Mouse (Mus musculus): Measurements from ENCODE around the gene Aasdh. TPM values are rescaled to one million over a fixed set of nuclear protein-coding genes. Genes with fewer than 3 reads are reported as not detected.
A peak's percentile ranks its signal among the peaks of the same experiment; 100 is the strongest.
"Not testable (repeated sequence)": the region's sequence is repeated elsewhere in the genome, so short reads cannot be mapped to it uniquely, and the experiment has no call there.

Aasdh gene
- total RNA-seq, 4 experiments from 2014 or later, result 27.3 to 35.6 (median 30.3) TPM

- not testable (repeated sequence) for DNase-seq (ENCODE audit: low spot score in 2 of 2)
Measured at GRCm38 (mm10) chr5:76912522-76912921, 7.2 kb upstream of the Aasdh start.

DNA sequence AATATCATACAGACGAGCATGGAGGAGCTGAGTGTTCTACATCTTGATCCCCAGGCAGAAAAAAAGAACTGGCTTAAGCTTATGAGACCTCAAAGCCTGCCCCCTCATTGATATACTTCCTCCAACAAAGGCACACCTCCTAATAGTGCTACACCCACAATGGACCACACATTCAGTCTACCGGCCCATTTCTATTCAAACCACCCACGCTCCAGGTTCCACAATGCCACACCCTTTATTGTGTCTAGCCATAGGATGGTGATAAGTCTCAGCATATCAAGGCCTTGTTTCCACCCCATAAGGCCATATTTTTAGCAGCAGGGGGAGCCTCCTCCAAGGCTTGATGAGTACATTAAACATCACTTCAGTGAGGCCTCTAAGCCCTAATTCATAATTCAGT lies 5.5 kb upstream of the Aasdh start:
- no peak for DNase-seq (ENCODE audit: low spot score in 2 of 2)

DNA sequence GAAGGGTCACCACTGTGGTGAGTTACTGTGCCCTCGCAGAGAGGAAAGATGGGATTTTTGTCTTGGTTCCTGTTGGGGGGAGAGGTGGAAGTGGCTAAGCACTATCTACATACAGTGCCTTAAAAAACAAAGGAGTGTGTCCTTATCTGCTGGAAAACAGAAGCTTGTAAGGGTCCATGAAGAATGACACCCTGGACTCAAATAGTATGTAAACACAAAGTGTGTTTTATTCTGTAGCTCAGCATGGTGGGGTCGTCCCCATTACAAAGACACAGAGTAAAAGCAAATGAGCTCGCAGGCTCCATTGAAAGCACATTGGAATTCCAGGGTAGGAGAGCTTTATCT lies 813 bp upstream of the Aasdh start:
- DNase-seq (ENCODE audit: low spot score in 2 of 2), result no peak

DNA sequence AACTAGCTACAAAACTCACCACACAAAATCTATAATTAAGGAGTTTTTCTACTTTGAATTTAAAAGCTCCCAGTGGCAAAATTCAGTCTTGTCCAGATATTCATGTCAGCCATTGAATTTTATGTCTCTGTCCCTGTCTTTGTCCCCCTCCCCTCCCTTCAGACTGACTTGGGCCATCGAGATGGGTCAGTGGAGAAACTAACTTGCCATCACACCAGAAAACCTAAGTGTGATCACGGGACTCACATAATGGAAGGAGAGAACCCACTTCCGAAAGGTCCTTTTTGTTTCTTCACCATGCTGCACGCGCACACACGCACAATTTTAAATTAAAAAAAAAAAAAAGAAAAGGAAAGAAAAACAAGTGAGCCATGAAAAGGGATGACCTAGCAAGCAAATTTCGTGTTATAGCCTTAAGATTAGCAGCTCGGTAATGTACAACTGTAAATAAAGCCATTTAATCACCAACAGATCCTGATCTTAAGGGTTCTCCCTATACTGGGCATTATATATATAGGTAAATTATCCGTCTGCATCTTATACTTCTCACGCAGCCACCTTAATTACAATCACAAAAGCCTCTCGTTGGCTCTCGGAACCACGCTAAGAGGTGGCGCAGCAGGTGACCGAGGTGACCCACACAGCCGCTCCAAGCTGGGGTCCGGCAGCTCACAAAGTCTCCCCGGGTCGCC lies 455 bp downstream of the Aasdh start:
- no peak for DNase-seq (ENCODE audit: low spot score in 2 of 2)

GRCm38 (mm10) chr5:76902131-76902530 lies 3.2 kb downstream of the Aasdh start:
- DNase-seq (ENCODE audit: low spot score in 2 of 2), result no peak

DNA sequence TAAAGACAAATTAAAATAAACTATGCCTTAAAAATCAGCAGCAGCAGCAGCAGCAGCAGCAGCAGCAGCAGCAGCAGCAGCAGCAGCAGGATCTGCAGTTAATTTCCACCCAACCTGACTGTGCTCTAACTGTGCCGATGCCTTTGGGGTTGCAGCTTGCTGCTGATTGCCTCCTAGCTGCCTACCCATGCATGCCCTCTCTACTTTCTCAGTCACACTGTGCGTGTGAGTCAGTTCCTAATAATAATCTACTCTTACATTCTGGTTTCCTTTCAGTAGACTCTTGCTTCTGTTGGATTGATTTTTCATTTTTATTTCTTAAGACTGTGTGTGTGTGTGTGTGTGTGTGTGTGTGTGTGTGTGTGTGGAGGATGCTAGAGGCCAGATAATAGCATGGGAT lies 12.2 kb downstream of the Aasdh start:
- no peak for DNase-seq (ENCODE audit: low spot score in 2 of 2)

DNA sequence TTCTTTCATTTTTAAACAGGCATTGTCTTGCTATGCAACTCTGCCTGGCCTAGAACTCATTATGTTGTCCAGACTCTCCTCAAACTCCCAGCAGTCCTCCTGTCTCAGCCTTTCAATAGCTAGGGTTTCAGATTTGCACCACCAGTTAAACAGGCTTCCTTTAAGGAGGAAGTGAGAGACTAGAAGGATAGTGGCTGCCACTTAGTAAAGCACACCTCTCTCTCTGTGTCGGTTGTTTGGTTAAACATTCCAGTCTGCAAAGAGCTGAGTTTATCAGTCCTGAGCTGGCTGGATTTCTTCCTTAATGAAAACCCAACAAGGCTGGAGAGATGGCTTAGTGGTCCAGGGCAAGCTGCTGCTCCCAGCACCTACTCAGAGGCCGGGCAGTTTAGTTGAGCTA lies 12.7 kb downstream of the Aasdh start:
- no peak for DNase-seq (ENCODE audit: low spot score in 2 of 2)

GRCm38 (mm10) chr5:76887011-76887410 lies 18.3 kb downstream of the Aasdh start:
- no peak for DNase-seq (ENCODE audit: low spot score in 2 of 2)

DNA sequence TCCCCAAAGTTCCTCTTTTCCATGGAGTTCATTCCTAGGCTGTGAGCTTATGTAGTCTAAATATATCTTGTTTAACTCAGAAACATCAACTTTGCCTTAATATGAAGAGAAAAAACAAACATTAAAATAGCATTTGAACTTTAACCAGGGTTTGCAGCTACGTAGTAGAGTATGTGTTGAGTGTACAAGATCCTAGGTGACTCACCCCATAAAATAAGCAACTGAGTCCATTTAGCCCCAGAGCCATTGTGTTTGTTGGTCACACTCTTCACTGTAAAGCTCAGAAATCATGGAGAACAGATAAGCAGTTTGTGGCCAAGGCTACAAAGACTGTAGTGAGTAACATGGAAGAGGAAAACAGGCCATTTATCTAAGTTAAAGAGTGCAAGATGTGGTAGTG lies 21.2 kb downstream of the Aasdh start:
- no peak for DNase-seq (ENCODE audit: low spot score in 2 of 2)

GRCm38 (mm10) chr5:76876106-76876758 lies 29.1 kb downstream of the Aasdh start:
- no peak for DNase-seq (ENCODE audit: low spot score in 2 of 2)

DNA sequence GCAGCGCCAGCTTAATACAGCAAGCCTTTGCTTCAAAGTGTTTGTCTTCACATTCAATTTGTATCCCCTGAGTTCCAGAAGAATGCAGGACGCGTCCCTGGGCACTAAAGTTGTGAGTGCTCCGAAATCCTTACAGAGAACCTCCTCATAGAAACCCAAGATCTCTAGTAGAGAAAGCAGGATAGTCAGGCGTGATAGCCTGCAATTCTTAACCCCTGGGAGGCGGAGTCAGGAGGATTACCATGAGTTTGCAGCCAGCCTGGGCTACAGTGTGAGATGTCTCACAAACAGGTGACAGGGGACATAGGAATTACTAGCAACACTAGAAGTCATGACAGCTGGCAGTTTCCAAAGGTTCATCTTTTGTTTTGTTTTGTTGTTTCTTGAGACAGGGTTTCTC lies 35.8 kb downstream of the Aasdh start:
- DNase-seq (ENCODE audit: low spot score in 2 of 2), result no peak

GRCm38 (mm10) chr5:76868693-76869286 lies 36.5 kb downstream of the Aasdh start:
- no peak for DNase-seq (ENCODE audit: low spot score in 2 of 2)

DNA sequence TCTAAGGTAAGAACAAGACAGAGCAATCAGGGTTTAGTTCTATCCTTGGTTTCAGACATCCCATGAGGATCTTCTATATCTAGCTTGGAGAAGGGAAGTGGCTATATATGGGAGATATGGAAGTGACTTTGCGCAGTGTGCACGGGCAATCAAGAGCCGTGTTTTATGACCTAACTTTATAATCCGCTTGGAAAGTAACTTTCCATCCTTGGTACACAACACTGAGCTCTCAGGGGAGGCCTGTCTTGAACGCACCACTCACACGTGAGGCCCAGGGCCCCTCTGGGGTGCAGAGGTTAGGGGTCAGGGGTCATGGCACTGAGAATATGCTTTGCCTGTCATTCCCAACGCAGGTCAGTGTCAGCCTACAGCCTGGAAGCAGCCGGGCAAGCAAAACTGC lies 38.5 kb downstream of the Aasdh start:
- no peak for DNase-seq (ENCODE audit: low spot score in 2 of 2)

- no peak for DNase-seq (ENCODE audit: low spot score in 2 of 2)
Measured at GRCm38 (mm10) chr5:76858444-76858843, 46.9 kb downstream of the Aasdh start.

DNA sequence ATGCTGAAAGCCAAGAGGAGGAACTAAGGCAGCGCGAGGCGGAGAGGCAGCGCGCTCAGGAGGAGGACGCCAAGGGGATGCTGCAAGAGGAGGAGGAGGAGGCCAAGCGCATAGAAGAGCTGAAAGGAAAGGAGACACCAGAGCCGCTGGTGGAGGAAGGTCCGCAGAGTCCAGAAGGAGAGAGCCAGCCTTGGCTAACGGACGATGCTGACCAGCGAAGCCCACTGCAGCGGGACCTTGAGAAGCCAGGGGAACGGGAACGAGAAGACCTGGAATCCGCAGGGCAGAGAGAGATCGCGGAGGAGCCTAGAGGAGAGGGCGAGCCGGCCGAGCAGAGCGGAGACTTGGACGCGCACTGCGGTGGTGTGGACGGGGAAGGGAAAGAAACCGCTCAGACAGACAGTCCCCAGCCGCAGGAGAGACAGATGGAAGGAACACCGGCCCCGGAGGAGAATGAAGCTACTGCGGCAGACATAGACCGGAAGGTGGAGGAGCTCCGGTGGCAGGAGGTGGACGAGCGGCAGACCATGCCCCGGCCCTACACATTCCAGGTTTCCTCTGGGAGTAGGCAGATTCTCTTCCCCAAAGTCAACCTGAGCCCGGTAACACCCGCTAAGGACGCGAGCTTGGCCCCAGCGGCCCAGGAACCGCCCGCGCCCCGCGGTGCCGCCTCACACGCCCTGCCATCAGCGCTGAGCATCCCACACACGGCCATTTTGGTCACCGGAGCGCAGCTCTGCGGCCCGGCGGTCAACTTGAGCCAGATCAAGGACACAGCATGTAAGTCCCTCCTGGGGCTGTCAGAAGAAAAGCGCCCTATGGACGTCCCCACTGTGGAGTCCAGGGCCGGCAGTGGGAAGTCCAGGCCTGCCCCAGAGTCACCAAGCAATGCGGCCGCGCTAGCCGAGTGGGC lies 48.0 kb downstream of the Aasdh start:
- no peak for DNase-seq (ENCODE audit: low spot score in 2 of 2)

- DNase-seq (ENCODE audit: low spot score in 2 of 2), result no peak
Measured at GRCm38 (mm10) chr5:76855829-76856600, 49.3 kb downstream of the Aasdh start.

GRCm38 (mm10) chr5:76853549-76853948 lies 51.8 kb downstream of the Aasdh start:
- peak; percentile 67 to 82 for DNase-seq (ENCODE audit: low spot score in 2 of 2)

GRCm38 (mm10) chr5:76851316-76851715 lies 54.0 kb downstream of the Aasdh start:
- no peak for DNase-seq (ENCODE audit: low spot score in 2 of 2)

DNA sequence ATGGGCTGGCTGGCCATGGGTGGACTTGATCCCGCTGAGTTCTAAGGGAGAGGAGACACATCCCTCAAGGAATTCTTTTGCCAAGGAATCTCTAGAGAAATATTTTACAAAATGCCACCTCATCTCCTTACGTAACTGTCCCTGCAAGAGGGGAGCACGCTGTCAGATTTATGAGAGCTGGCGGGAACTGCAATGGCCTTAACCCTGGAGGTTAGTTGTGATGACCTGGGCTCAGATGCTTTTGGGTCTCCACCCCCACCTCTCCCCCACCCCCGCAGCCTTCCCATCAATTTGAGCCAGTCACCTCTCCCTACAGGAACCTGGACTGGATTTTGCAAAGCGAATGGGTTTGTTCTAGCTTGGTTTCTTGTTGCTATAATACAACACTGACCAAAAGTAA lies 58.2 kb downstream of the Aasdh start:
- no peak for DNase-seq (ENCODE audit: low spot score in 2 of 2)

DNA sequence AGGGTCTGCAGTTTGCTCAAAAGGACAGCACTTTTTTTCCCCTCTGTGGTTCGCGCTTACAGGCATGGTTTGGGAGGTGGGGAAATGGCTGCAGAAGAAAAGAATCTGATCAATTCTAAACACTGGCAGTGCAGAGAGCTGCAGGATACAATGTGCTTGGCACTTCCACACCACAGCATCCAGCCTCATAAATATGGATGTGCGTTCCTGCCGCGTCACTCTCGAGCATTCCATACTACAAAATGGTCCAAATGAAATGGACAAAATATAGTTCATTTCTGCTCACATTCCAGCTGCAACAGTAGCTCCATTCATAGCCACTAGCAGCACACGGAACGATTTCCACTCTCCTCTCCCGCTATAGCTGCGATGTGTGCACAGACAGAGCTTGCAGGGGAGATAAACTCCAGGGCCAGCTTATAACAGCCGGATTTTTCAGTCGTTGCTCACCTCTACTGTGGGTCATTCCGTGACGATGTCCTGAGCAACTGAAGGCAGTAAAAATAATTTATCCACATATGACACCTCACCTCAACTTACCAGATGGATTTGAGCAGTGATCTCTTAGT lies 60.6 kb downstream of the Aasdh start:
- no peak for DNase-seq (ENCODE audit: low spot score in 2 of 2)
